Comparison of ENCODE assay signal across 9 mouse cellular contexts in genomic region chr16:94789958-94790357, GRCm38 (mm10).
DNase-seq lines count a peak whose midpoint lies in the region; ATAC-seq and TF ChIP-seq lines count a peak whose summit lies in the region.
"Had no signal": no experiment of that assay in that cellular context is flagged by ENCODE, and none has a peak within 500 bp of the region (broad histone marks: within the 10 kb centered on the region; RNA-seq: fewer than 3 reads in every experiment).

No protein-coding gene starts in this region.

- no peak overlapping the region for H3K27ac ChIP-seq in kidney, postnatal 0 days
- H3K27ac ChIP-seq: embryonic facial prominence, embryonic 13.5 days had no signal

- H3K4me1 ChIP-seq in kidney, postnatal 0 days (replicated peaks; ENCODE audit: insufficient read depth, low read length) = no peaks in the 10 kb centered on the region
- H3K4me1 ChIP-seq: embryonic facial prominence, embryonic 13.5 days had no signal

- H3K9ac ChIP-seq in kidney, postnatal 0 days (ENCODE audit: low read depth, low read length) = no peak overlapping the region
- H3K9ac ChIP-seq: embryonic facial prominence, embryonic 13.5 days had no signal

- TF ChIP-seq POLR2A in brain, embryonic 14.5 days (IDR thresholded peaks at IDR 0.05; ENCODE audit: borderline replicate concordance, extremely low read depth, insufficient read depth, insufficient read length, poor library complexity, severe bottlenecking) = no peak

- no peaks in the 10 kb centered on the region for H3K9me3 ChIP-seq in kidney, postnatal 0 days (replicated peaks; ENCODE audit: low read length)
- H3K9me3 ChIP-seq: embryonic facial prominence, embryonic 13.5 days had no signal

- ATAC-seq in kidney, postnatal 0 days (replicated peaks; ENCODE audit: low FRiP score, low read depth) = no peak

- no peaks in the 10 kb centered on the region for H3K27me3 ChIP-seq in kidney, postnatal 0 days (ENCODE audit: insufficient read depth, low read length)

- H3K4me2 ChIP-seq in kidney, postnatal 0 days (ENCODE audit: low read length) = no peak overlapping the region
- H3K4me2 ChIP-seq: embryonic facial prominence, embryonic 13.5 days had no signal

- 33% methylated on average over 6 of the region's 6 CpGs for WGBS in kidney, postnatal 0 days

- no peak overlapping the region for H3K4me3 ChIP-seq in kidney, postnatal 0 days (replicated peaks; ENCODE audit: low read depth, low read length)
- H3K4me3 ChIP-seq: embryonic facial prominence, embryonic 13.5 days had no signal

- peak; percentile 78 for TF ChIP-seq CTCF in kidney, postnatal 0 days (IDR thresholded peaks at IDR 0.05; ENCODE audit: low read depth)
- peak; percentile 64; the same call in 1 of the 2 replicates for TF ChIP-seq CTCF in brain, embryonic 14.5 days (IDR thresholded peaks at IDR 0.05; ENCODE audit: borderline replicate concordance, extremely low read depth, insufficient read depth, insufficient read length)

- peak; percentile 63 for DNase-seq in kidney, postnatal 0 days (ENCODE audit: low spot score)
- no peak for DNase-seq in kidney, postnatal 36 days
- DNase-seq in ES-CJ7 (ENCODE audit: low read depth, low spot score) = peak; percentile 78
- DNase-seq in brain, embryonic 14.5 days (ENCODE audit: low read depth) = peak; percentile 37
- peak; percentile 28 for DNase-seq in induced T-regulatory cell, adult 2 months (ENCODE audit: low read depth)
- DNase-seq in urinary bladder, postnatal 25 days (ENCODE audit: low spot score) = no peak
- no peak for DNase-seq in right cerebral cortex, adult 18-20 months
- no peak for DNase-seq in kidney, postnatal 10 days

- no peaks in the 10 kb centered on the region for H3K36me3 ChIP-seq in kidney, postnatal 0 days (ENCODE audit: insufficient read depth, low read length)
- H3K36me3 ChIP-seq: embryonic facial prominence, embryonic 13.5 days had no signal

Comparison
In these comparisons a context has a peak if more than half of its experiments do, and no peak if none do; other contexts are left out.
1. DNase-seq: peak in kidney, postnatal 0 days (single experiment), ES-CJ7 (single experiment), brain, embryonic 14.5 days (single experiment) and induced T-regulatory cell, adult 2 months (single experiment); none in kidney, postnatal 36 days (0 of 2), urinary bladder, postnatal 25 days (single experiment), right cerebral cortex, adult 18-20 months (single experiment) and kidney, postnatal 10 days (single experiment).